Mouse (Mus musculus) left cerebral cortex, adult 8-10 months (tissue): ENCODE data around the gene Prkca. TPM values are rescaled to one million over a fixed set of nuclear protein-coding genes. Genes with fewer than 3 reads are reported as not detected.

Experiments used
- DNase-seq, 2 experiments: peaks; one replicate each; pipeline ENCODE4 v3.0.0; 2022; ENCODE audit warnings: low spot score in 2 of 2
- total RNA-seq, 4 experiments: library from RNA; stranded (reverse); gene quantifications; 2 replicates each; pipeline ENCODE4 v1.2.4; 2022

Prkca gene
- total RNA-seq, 4 experiments from 2014 or later: 132 to 162 (median 144) TPM

- DNase-seq: no peak
Observed at GRCm38 (mm10) chr11:107957566-107958350, 386.0 kb downstream of the Prkca start.

GRCm38 (mm10) chr11:107955191-107956062 lies 388.3 kb downstream of the Prkca start:
- DNase-seq: no peak

GRCm38 (mm10) chr11:107951431-107951830 lies 392.3 kb downstream of the Prkca start:
- DNase-seq: no peak

GRCm38 (mm10) chr11:107950658-107951057 lies 393.1 kb downstream of the Prkca start:
- no peak for DNase-seq

- DNase-seq: no peak
Observed at GRCm38 (mm10) chr11:107950211-107950610, 393.5 kb downstream of the Prkca start.

GRCm38 (mm10) chr11:107947951-107948350 lies 395.8 kb downstream of the Prkca start:
- DNase-seq: no peak

GRCm38 (mm10) chr11:107946823-107947222 lies 396.9 kb downstream of the Prkca start:
- no peak for DNase-seq

- no peak for DNase-seq
Observed at GRCm38 (mm10) chr11:107936929-107937328, 406.8 kb downstream of the Prkca start.

- DNase-seq: no peak
Observed at GRCm38 (mm10) chr11:107931721-107932120, 412.0 kb downstream of the Prkca start.

GRCm38 (mm10) chr11:107931288-107931687 lies 412.4 kb downstream of the Prkca start:
- no peak for DNase-seq

GRCm38 (mm10) chr11:107929712-107930111 lies 414.0 kb downstream of the Prkca start:
- DNase-seq: no peak

GRCm38 (mm10) chr11:107919852-107920508 lies 423.7 kb downstream of the Prkca start:
- no peak for DNase-seq

GRCm38 (mm10) chr11:107917721-107918235 lies 425.9 kb downstream of the Prkca start:
- peak in 1 of 2 experiments; percentile 41 for DNase-seq

GRCm38 (mm10) chr11:107914634-107915226 lies 429.0 kb downstream of the Prkca start, which contains the start of gene Cacng5:
Gene Cacng5, minus strand, starts transcription at chr11:107915055.
- DNase-seq: no peak

GRCm38 (mm10) chr11:107913317-107913716 lies 430.4 kb downstream of the Prkca start:
- no peak for DNase-seq

- DNase-seq: no peak
Observed at GRCm38 (mm10) chr11:107905364-107905763, 438.4 kb downstream of the Prkca start.

- DNase-seq: no peak
Observed at GRCm38 (mm10) chr11:107903966-107904605, 439.6 kb downstream of the Prkca start.

- no peak for DNase-seq
Observed at GRCm38 (mm10) chr11:107900470-107900869, 443.3 kb downstream of the Prkca start.

GRCm38 (mm10) chr11:107898698-107899097 lies 445.0 kb downstream of the Prkca start:
- DNase-seq: no peak

GRCm38 (mm10) chr11:107895635-107896034 lies 448.1 kb downstream of the Prkca start:
- no peak for DNase-seq

GRCm38 (mm10) chr11:107891377-107891776 lies 452.4 kb downstream of the Prkca start:
- no peak for DNase-seq
